Mouse (Mus musculus) megakaryocyte, embryonic 14.5 days (primary cell): ENCODE measurements at regions not wholly inside any gene's neighbourhood (a gene's known extent, or its start where the extent isn't known, plus 50 kb on each side); places are given as distances from the start of the nearest gene placed in this dataset.

Source experiments
- FLI1 ChIP-seq: IDR thresholded peaks from 2 replicates; pipeline ENCODE4 v1.6.1; 2012; ENCODE audit warnings: low read length, inconsistent platforms, mixed read lengths
- GATA1 ChIP-seq: IDR thresholded peaks from 3 replicates; pipeline ENCODE4 v1.6.1; 2012; ENCODE audit warnings: mixed read lengths, low read length, inconsistent platforms, borderline replicate concordance

DNA sequence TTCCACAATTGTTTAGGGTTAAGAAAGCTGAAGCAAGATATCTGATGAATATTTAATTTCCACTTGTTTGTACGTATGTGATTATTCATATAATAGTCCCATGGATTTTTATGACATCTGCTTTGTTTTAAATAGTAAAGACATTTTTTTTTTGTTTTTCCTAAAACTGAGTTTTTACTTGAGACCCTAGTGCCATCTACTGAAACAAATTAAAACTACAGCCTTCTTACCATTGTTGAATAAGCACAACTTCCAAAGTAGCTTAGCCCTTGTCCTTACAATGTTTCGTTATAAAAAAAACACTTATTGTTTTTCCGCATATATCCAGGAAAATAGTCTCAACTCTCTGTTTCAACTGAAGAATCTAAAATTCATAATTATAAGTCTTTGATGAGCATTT, 68.4 kb upstream of the Mad2l1 start:
- TF ChIP-seq GATA1 (no peak), FLI1 (no peak)
